Mouse (Mus musculus): Measurements from ENCODE around the gene Micu2. TPM values are rescaled to one million over a fixed set of nuclear protein-coding genes. Genes with fewer than 3 reads are reported as not detected.

The Micu2 gene
- polyA plus RNA-seq, 1 experiment from 2014 or later = 103 TPM

Other genes starting within 250 kb of the Micu2 start
- 33.3 and 36.0 TPM in 2 replicates for gene Lats2, start 240.9 kb downstream of the Micu2 start, polyA plus RNA-seq (2016; fragmentation: Nextera tagmentation; extraction: Ambion mirVana)
- gene Sap18, start 201.1 kb downstream of the Micu2 start, polyA plus RNA-seq (2016; fragmentation: Nextera tagmentation; extraction: Ambion mirVana) = 18.6 and 19.4 TPM in 2 replicates
- 31.7 and 33.9 TPM in 2 replicates for gene Ska3, start 173.1 kb downstream of the Micu2 start, polyA plus RNA-seq (2016; fragmentation: Nextera tagmentation; extraction: Ambion mirVana)
- gene Mrpl57, start 173.0 kb downstream of the Micu2 start, polyA plus RNA-seq (2016; fragmentation: Nextera tagmentation; extraction: Ambion mirVana) = 124 and 129 TPM in 2 replicates
- gene Zdhhc20, start 109.0 kb downstream of the Micu2 start, polyA plus RNA-seq (2016; fragmentation: Nextera tagmentation; extraction: Ambion mirVana) = 47.3 and 48.6 TPM in 2 replicates
- gene Fgf9, start 71.3 kb upstream of the Micu2 start, polyA plus RNA-seq (2016; fragmentation: Nextera tagmentation; extraction: Ambion mirVana) = 8.5 and 10.3 TPM in 2 replicates

All from heart, embryonic 12.5 days (tissue).